Mouse (Mus musculus) cerebellum, postnatal 10 days (tissue): ENCODE data around the gene Mrpl12.

ENCODE experiments used
- DNase-seq, 2 experiments: peaks; one replicate each; pipeline ENCODE4 v3.0.0; 2021; ENCODE audit warnings: mixed read lengths in 2 of 2

The Mrpl12 gene

GRCm38 (mm10) chr11:120483448-120483934 is 922 bp upstream of the Mrpl12 start:
- no peak for DNase-seq

GRCm38 (mm10) chr11:120485251-120485650 is 838 bp downstream of the Mrpl12 start:
- no peak for DNase-seq

- DNase-seq: no peak
Observed at GRCm38 (mm10) chr11:120488516-120488915, 4.1 kb downstream of the Mrpl12 start.

GRCm38 (mm10) chr11:120489054-120489761 is 4.8 kb downstream of the Mrpl12 start:
- DNase-seq: peak; percentile 79 to 88

GRCm38 (mm10) chr11:120490291-120491046 is 6.1 kb downstream of the Mrpl12 start:
- peak in 1 of 2 experiments; percentile 23 for DNase-seq

GRCm38 (mm10) chr11:120491317-120492023 is 7.1 kb downstream of the Mrpl12 start, which contains the start of gene Slc25a10:
Slc25a10 (plus strand) TSS chr11:120491840.
- peak; percentile 92 to 93 for DNase-seq

- peak; percentile 41 to 44 for DNase-seq
Observed at GRCm38 (mm10) chr11:120492024-120492877, 7.8 kb downstream of the Mrpl12 start.

- peak in 1 of 2 experiments; percentile 30 for DNase-seq
Observed at GRCm38 (mm10) chr11:120492878-120493203, 8.4 kb downstream of the Mrpl12 start.

- peak in 1 of 2 experiments; percentile 24 for DNase-seq
Observed at GRCm38 (mm10) chr11:120493351-120493750, 8.9 kb downstream of the Mrpl12 start.

GRCm38 (mm10) chr11:120493911-120494310 is 9.5 kb downstream of the Mrpl12 start:
- no peak for DNase-seq

- DNase-seq: no peak
Observed at GRCm38 (mm10) chr11:120497436-120497835, 13.0 kb downstream of the Mrpl12 start.

- no peak for DNase-seq
Observed at GRCm38 (mm10) chr11:120498226-120498625, 13.8 kb downstream of the Mrpl12 start.

- DNase-seq: no peak
Observed at GRCm38 (mm10) chr11:120498891-120499290, 14.5 kb downstream of the Mrpl12 start.

- DNase-seq: no peak
Observed at GRCm38 (mm10) chr11:120499894-120500293, 15.5 kb downstream of the Mrpl12 start.

GRCm38 (mm10) chr11:120500357-120500756 is 15.9 kb downstream of the Mrpl12 start:
- peak in 1 of 2 experiments; percentile 23 for DNase-seq

- DNase-seq: no peak
Observed at GRCm38 (mm10) chr11:120501018-120501417, 16.6 kb downstream of the Mrpl12 start.

GRCm38 (mm10) chr11:120501701-120502100 is 17.3 kb downstream of the Mrpl12 start:
- no peak for DNase-seq

- DNase-seq: no peak
Observed at GRCm38 (mm10) chr11:120505661-120506060, 21.2 kb downstream of the Mrpl12 start.

GRCm38 (mm10) chr11:120506899-120507298 is 22.5 kb downstream of the Mrpl12 start:
- DNase-seq: peak; percentile 80 to 84

- no peak for DNase-seq
Observed at GRCm38 (mm10) chr11:120507611-120508289, 23.3 kb downstream of the Mrpl12 start.

GRCm38 (mm10) chr11:120508290-120508870 is 24.0 kb downstream of the Mrpl12 start:
- DNase-seq: no peak
